Mouse (Mus musculus): ENCODE data around the gene Cyp4a14. TPM values are rescaled to one million over a fixed set of nuclear protein-coding genes. Genes with fewer than 3 reads are reported as not detected.

The Cyp4a14 gene
- polyA plus RNA-seq, 1 experiment from 2014 or later, result not detected

Other genes with a start within 250 kb of the Cyp4a14 start
- gene Cyp4a12a, start 197.1 kb downstream of the Cyp4a14 start, polyA plus RNA-seq (2015; fragmentation: Nextera tagmentation; extraction: Ambion mirVana), result 3.0 and 5.8 TPM in 2 replicates
- gene Cyp4a12b, start 84.5 kb downstream of the Cyp4a14 start, polyA plus RNA-seq (2015; fragmentation: Nextera tagmentation; extraction: Ambion mirVana), result 2.3 and 5.3 TPM in 2 replicates
- gene Cyp4a30b, start 43.5 kb downstream of the Cyp4a14 start, polyA plus RNA-seq (2015; fragmentation: Nextera tagmentation; extraction: Ambion mirVana), result not detected in 2 replicates
- not detected in 2 replicates for gene Cyp4a10, start 22.1 kb upstream of the Cyp4a14 start, polyA plus RNA-seq (2015; fragmentation: Nextera tagmentation; extraction: Ambion mirVana)
- gene Cyp4a31, start 67.5 kb upstream of the Cyp4a14 start, polyA plus RNA-seq (2015; fragmentation: Nextera tagmentation; extraction: Ambion mirVana), result not detected in 2 replicates
- gene Cyp4a32, start 104.8 kb upstream of the Cyp4a14 start, polyA plus RNA-seq (2015; fragmentation: Nextera tagmentation; extraction: Ambion mirVana), result not detected in 2 replicates
- 4.3 and 4.4 TPM in 2 replicates for gene Cyp4b1, start 151.6 kb upstream of the Cyp4a14 start, polyA plus RNA-seq (2015; fragmentation: Nextera tagmentation; extraction: Ambion mirVana)
- 41.1 and 45.7 TPM in 2 replicates for gene Efcab14, start 241.6 kb upstream of the Cyp4a14 start, polyA plus RNA-seq (2015; fragmentation: Nextera tagmentation; extraction: Ambion mirVana)

All from embryonic facial prominence, embryonic 15.5 days (tissue).